Mouse (Mus musculus) hindbrain, embryonic 16.5 days (tissue): ENCODE measurements around the gene Zfp386. TPM values are rescaled to one million over a fixed set of nuclear protein-coding genes. Genes with fewer than 3 reads are reported as not detected.

Experiments
- ATAC-seq: fragments of 200-750 bp; cut with Nextera tagmentation; 2 replicates; pipeline ENCODE4 v1.8.0; 2017; ENCODE audit warnings: moderate TSS enrichment, moderate library complexity
- H3K27ac ChIP-seq: fragments of 300-500 bp; sonication (generic); 2 replicates; pipeline ENCODE4 v1.5.1; 2014; ENCODE audit warnings: low read depth, mild to moderate bottlenecking, control low read depth, low read length, moderate library complexity
- H3K27me3 ChIP-seq: fragments of 300-500 bp; sonication (generic); replicated peaks from 2 replicates; pipeline ENCODE4 v1.6.1; 2014; ENCODE audit warnings: low read length; ENCODE audit not compliant: control insufficient read depth, insufficient read depth
- H3K36me3 ChIP-seq: fragments of 300-500 bp; sonication (generic); 2 replicates; pipeline ENCODE4 v1.6.1; 2014; ENCODE audit warnings: mild to moderate bottlenecking, low read length, moderate library complexity, mixed read lengths; ENCODE audit not compliant: control insufficient read depth, insufficient read depth
- H3K4me1 ChIP-seq: fragments of 300-500 bp; sonication (generic); 2 replicates; pipeline ENCODE4 v1.6.1; 2014; ENCODE audit warnings: low read depth, low read length; ENCODE audit not compliant: control insufficient read depth, insufficient read depth
- H3K4me2 ChIP-seq: fragments of 300-500 bp; sonication (generic); 2 replicates; pipeline ENCODE4 v1.6.1; 2014; ENCODE audit warnings: mild to moderate bottlenecking, low read length, control low read depth, moderate library complexity
- H3K4me3 ChIP-seq: fragments of 300-500 bp; sonication (generic); 2 replicates; pipeline ENCODE4 v1.5.1; 2014; ENCODE audit warnings: mild to moderate bottlenecking, low read length, control low read depth, moderate library complexity
- H3K9ac ChIP-seq: fragments of 300-500 bp; sonication (generic); 2 replicates; pipeline ENCODE4 v1.6.1; 2014; ENCODE audit warnings: low read depth, mild to moderate bottlenecking, control low read depth, low read length, moderate library complexity
- H3K9me3 ChIP-seq: fragments of 300-500 bp; sonication (generic); 2 replicates; pipeline ENCODE4 v1.6.1; 2014; ENCODE audit warnings: mild to moderate bottlenecking, low read length, moderate library complexity; ENCODE audit not compliant: control insufficient read depth
- WGBS: fragments of 180-500 bp; shearing (Covaris S2); extraction: QIAGEN DNeasy Blood & Tissue Kit; methylation state at CpG from one replicate; pipeline ENCODE4 v1.1.7; 2014; 5-methylcytosine and 5-hydroxymethylcytosine counted together
- polyA plus RNA-seq: library from polyadenylated mRNA; unstranded; fragments of >200 nt; fragmentation: Nextera tagmentation; extraction: Ambion mirVana; gene quantifications from 2 replicates; pipeline ENCODE4 v1.2.1, GENCODE M21; 2015

Zfp386 gene
- polyA plus RNA-seq, 1 experiment from 2014 or later = 47.1 TPM

GRCm38 (mm10) chr12:116109451-116110353 lies 62.2 kb downstream of the Zfp386 start:
- ATAC-seq = no peak
- Histone ChIP-seq H3K27me3 (no peaks in the 10 kb centered on the region), H3K4me3 (no peak overlapping the region), H3K27ac (no peak overlapping the region), H3K36me3 (no peaks in the 10 kb centered on the region), H3K4me2 (no peak overlapping the region), H3K9me3 (peaks cover 8% of the 10 kb centered on the region), H3K9ac (no peak overlapping the region), H3K4me1 (no peaks in the 10 kb centered on the region)
- WGBS = 86% methylated on average over 9 of the region's 9 CpGs

DNA sequence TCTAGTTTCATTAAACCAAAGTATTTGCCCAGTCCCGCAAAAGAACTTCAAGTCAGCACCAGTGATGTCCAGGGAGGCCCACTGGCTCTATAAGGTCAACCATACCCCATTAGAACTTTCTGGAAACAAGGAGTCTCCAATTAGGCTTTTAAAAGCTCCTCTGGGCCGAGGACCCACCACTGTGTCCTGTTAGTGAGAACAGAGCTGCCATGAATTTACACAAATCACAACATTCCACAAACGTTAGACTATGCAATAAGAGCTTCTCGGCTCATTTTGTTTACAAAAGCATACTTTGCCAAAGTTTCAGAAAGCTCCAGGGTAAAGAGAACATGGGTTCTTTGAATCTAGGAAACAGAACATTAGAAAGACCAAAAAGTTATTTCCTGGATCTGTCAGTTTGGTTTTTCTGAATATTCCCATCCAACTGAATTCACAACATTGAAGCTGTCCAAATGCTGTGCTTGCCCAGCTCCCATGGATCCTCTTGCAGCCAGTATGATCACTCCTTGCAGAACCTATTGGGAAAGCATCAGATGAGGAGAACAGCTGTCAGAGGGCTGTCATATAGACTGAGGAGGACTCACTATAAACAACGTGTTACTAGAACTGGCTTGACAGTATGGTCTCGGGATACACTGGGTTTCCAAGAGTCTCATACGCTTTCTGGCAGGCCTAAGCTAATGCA lies 63.6 kb downstream of the Zfp386 start:
- H3K4me3 ChIP-seq = no peak overlapping the region
- WGBS = 89% methylated on average over 7 of the region's 7 CpGs
- H3K9ac ChIP-seq = no peak overlapping the region
- no peak overlapping the region for H3K27ac ChIP-seq
- no peak overlapping the region for H3K4me2 ChIP-seq
- no peak for ATAC-seq
- no peaks in the 10 kb centered on the region for H3K4me1 ChIP-seq
- peaks cover 8% of the 10 kb centered on the region for H3K9me3 ChIP-seq
- H3K36me3 ChIP-seq = no peaks in the 10 kb centered on the region
- no peaks in the 10 kb centered on the region for H3K27me3 ChIP-seq

Other genes with a start within 250 kb of the Zfp386 start
- gene Vipr2, start 30.0 kb downstream of the Zfp386 start, polyA plus RNA-seq = 0.74 and 1.1 TPM in 2 replicates
- gene Wdr60, start 215.3 kb downstream of the Zfp386 start, polyA plus RNA-seq = 17.0 and 18.3 TPM in 2 replicates
- gene Gm11027, start 227.7 kb downstream of the Zfp386 start, polyA plus RNA-seq = not detected in 2 replicates
- 10.3 and 12.0 TPM in 2 replicates for gene Esyt2, start 233.5 kb downstream of the Zfp386 start, polyA plus RNA-seq